In the genomic region with DNA sequence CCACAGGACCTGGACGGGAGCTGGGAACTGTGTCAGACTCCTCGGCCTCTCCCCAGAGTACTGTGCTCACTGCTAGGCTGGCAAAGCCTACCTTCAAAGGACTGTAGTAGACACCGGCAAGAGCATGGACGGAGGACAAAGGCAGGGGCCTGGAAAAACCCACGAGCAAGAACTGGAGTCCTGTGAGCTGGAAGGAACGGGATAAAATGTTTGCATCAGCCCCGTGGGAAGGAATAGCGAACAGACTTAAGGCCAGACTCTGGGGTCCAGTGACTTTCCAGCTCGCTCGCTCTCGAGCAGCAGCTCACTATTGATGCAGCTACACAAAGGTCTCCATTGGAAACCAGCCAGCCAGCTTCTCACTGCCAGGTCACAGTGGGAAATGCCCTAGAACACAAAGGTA, we compare ENCODE assay signal across 13 mouse cellular contexts. TPM values are rescaled to one million over a fixed set of nuclear protein-coding genes. Genes with fewer than 3 reads are reported as not detected.
A peak's percentile ranks its signal among the peaks of the same experiment; 100 is the strongest.
DNase-seq lines count a peak whose midpoint lies in the region; ATAC-seq and TF ChIP-seq lines count a peak whose summit lies in the region.
"Had no signal": no experiment of that assay in that cellular context is flagged by ENCODE, and none has a peak within 500 bp of the region (broad histone marks: within the 10 kb centered on the region; RNA-seq: fewer than 3 reads in every experiment).

No protein-coding gene starts in this region.

- H3K4me1 ChIP-seq in embryonic facial prominence, embryonic 14.5 days (ENCODE audit: control insufficient read depth, insufficient read depth, low read length) = 0 out of 2 replicates have a peak, but pooled peaks cover 9% of the 10 kb centered on the region
- H3K4me1 ChIP-seq in limb, embryonic 10.5 days = peaks cover 6% of the 10 kb centered on the region; the same call in 1 of the 2 replicates
- no peaks in the 10 kb centered on the region for H3K4me1 ChIP-seq in lung, postnatal 0 days (ENCODE audit: insufficient read depth, low read depth, low read length)
- H3K4me1 ChIP-seq: lung, embryonic 15.5 days had no signal

- H3K9me3 ChIP-seq in embryonic facial prominence, embryonic 14.5 days (ENCODE audit: control insufficient read depth, low read length) = 0 out of 2 replicates have a peak, but pooled peaks cover 2% of the 10 kb centered on the region
- H3K9me3 ChIP-seq in limb, embryonic 10.5 days (replicated peaks) = no peaks in the 10 kb centered on the region
- H3K9me3 ChIP-seq in lung, postnatal 0 days (ENCODE audit: low read length) = no peaks in the 10 kb centered on the region
- H3K9me3 ChIP-seq: heart, embryonic 15.5 days; lung, embryonic 15.5 days had no signal

- no peak for TF ChIP-seq EP300 in lung, postnatal 0 days (IDR thresholded peaks at IDR 0.05)

- no peak for TF ChIP-seq CTCF in lung, postnatal 0 days (IDR thresholded peaks at IDR 0.05)

- ATAC-seq in embryonic facial prominence, embryonic 14.5 days (ENCODE audit: low read depth) = peak; percentile 57; the same call in 1 of the 2 replicates
- no peak for ATAC-seq in lung, postnatal 0 days

- H3K36me3 ChIP-seq in embryonic facial prominence, embryonic 14.5 days (ENCODE audit: control insufficient read depth, insufficient read depth, low read length) = no peaks in the 10 kb centered on the region
- no peaks in the 10 kb centered on the region for H3K36me3 ChIP-seq in limb, embryonic 10.5 days
- no peaks in the 10 kb centered on the region for H3K36me3 ChIP-seq in lung, postnatal 0 days (ENCODE audit: insufficient read depth, low read length)
- H3K36me3 ChIP-seq: heart, embryonic 15.5 days; lung, embryonic 15.5 days had no signal

- no peaks in the 10 kb centered on the region for H3K27me3 ChIP-seq in embryonic facial prominence, embryonic 14.5 days (replicated peaks; ENCODE audit: control insufficient read depth, insufficient read depth, low read length)
- no peaks in the 10 kb centered on the region for H3K27me3 ChIP-seq in limb, embryonic 10.5 days (ENCODE audit: low read depth, poor library complexity, severe bottlenecking)
- no peaks in the 10 kb centered on the region for H3K27me3 ChIP-seq in lung, postnatal 0 days (replicated peaks; ENCODE audit: insufficient read depth, low read length)
- H3K27me3 ChIP-seq: CH12.LX; heart, embryonic 15.5 days; lung, embryonic 15.5 days had no signal

- no peak overlapping the region for H3K4me3 ChIP-seq in embryonic facial prominence, embryonic 14.5 days (ENCODE audit: low read depth, low read length)
- no peak overlapping the region for H3K4me3 ChIP-seq in limb, embryonic 10.5 days
- no peak overlapping the region for H3K4me3 ChIP-seq in lung, postnatal 0 days (ENCODE audit: low read depth, low read length)
- H3K4me3 ChIP-seq: heart, embryonic 15.5 days; lung, embryonic 15.5 days had no signal

- WGBS in embryonic facial prominence, embryonic 14.5 days = 48% methylated on average over 11 of the region's 11 CpGs
- 87% methylated on average over 11 of the region's 11 CpGs for WGBS in limb, embryonic 10.5 days
- 54% methylated on average over 11 of the region's 11 CpGs for WGBS in lung, postnatal 0 days

- peak; percentile 36 for DNase-seq in right cerebral cortex, postnatal 4 days
- DNase-seq in right cerebral cortex, adult 2 months (ENCODE audit: low spot score in 2 of 2) = no peak
- peak; percentile 51 for DNase-seq in embryonic facial prominence, embryonic 14.5 days (ENCODE audit: low spot score)
- DNase-seq in limb, embryonic 10.5 days (ENCODE audit: low spot score) = peak; percentile 26
- DNase-seq in retina, postnatal 1 day = peak; percentile 75
- no peak for DNase-seq in lung, postnatal 25 days (ENCODE audit: low spot score)
- DNase-seq in lung, postnatal 0 days (ENCODE audit: low spot score) = no peak
- DNase-seq in thymus, adult 18-20 months = no peak
- DNase-seq: adrenal gland, adult 2 months; thymus, postnatal 25 days had no signal

- H3K4me2 ChIP-seq in embryonic facial prominence, embryonic 14.5 days (ENCODE audit: low read depth, low read length) = 0 out of 2 replicates have a peak overlapping the region, but pooled peaks have one; percentile 12
- no peak overlapping the region for H3K4me2 ChIP-seq in lung, postnatal 0 days (replicated peaks; ENCODE audit: low read depth, low read length)
- H3K4me2 ChIP-seq: heart, embryonic 15.5 days; lung, embryonic 15.5 days had no signal

- H3K27ac ChIP-seq in embryonic facial prominence, embryonic 14.5 days (replicated peaks; ENCODE audit: low read depth, low read length) = no peak overlapping the region; the same call in 1 of the 2 replicates
- H3K27ac ChIP-seq in limb, embryonic 10.5 days = peak overlapping the region; percentile 37; the same call in 1 of the 2 replicates
- H3K27ac ChIP-seq in lung, postnatal 0 days (ENCODE audit: low read length) = no peak overlapping the region
- H3K27ac ChIP-seq: heart, embryonic 15.5 days; lung, embryonic 15.5 days had no signal

- H3K9ac ChIP-seq in embryonic facial prominence, embryonic 14.5 days (ENCODE audit: low read depth, low read length) = no peak overlapping the region
- no peak overlapping the region for H3K9ac ChIP-seq in lung, postnatal 0 days (replicated peaks; ENCODE audit: low read depth)
- H3K9ac ChIP-seq: heart, embryonic 15.5 days; lung, embryonic 15.5 days had no signal

RNA-seq across cellular contexts. Expression of a gene that starts 34.0 kb away (rescaled TPM):
- 84.9 and 87.0 TPM in 2 replicates for polyA plus RNA-seq in embryonic facial prominence, embryonic 14.5 days (2014; fragmentation: Nextera tagmentation; extraction: Ambion mirVana)
- 8.3 and 11.4 TPM in 2 replicates for polyA plus RNA-seq in limb, embryonic 10.5 days (2016; fragmentation: Nextera tagmentation; extraction: Ambion mirVana)
- 12.2 and 13.4 TPM in 2 replicates for polyA plus RNA-seq in lung, postnatal 0 days (2015; fragmentation: Nextera tagmentation; extraction: Ambion mirVana)

Comparison
In these comparisons a context has a peak if more than half of its experiments do, and no peak if none do; other contexts are left out.
1. DNase-seq: peak in right cerebral cortex, postnatal 4 days (single experiment), embryonic facial prominence, embryonic 14.5 days (single experiment), limb, embryonic 10.5 days (single experiment) and retina, postnatal 1 day (single experiment); none in right cerebral cortex, adult 2 months (0 of 2), lung, postnatal 25 days (single experiment), lung, postnatal 0 days (single experiment) and thymus, adult 18-20 months (0 of 2).